Mouse (Mus musculus): ENCODE data around the gene Wdr11. TPM values are rescaled to one million over a fixed set of nuclear protein-coding genes. Genes with fewer than 3 reads are reported as not detected.

Wdr11 gene
- polyA plus RNA-seq, 1 experiment, result 56.1 TPM

- H3K27ac ChIP-seq (ENCODE audit: insufficient read depth, low read depth, low read length), result no peak overlapping the region
- no peaks in the 10 kb centered on the region for H3K4me1 ChIP-seq (ENCODE audit: control insufficient read depth, insufficient read depth, low read length)
- TF ChIP-seq CTCF (IDR thresholded peaks at IDR 0.05; ENCODE audit: low read depth, low read length) (no peak), POLR2A (IDR thresholded peaks at IDR 0.05; ENCODE audit: borderline replicate concordance, low read depth, low read length) (no peak)
- no peak overlapping the region for H3K4me3 ChIP-seq (ENCODE audit: insufficient read depth, low read length)
Measured at GRCm38 (mm10) chr7:129631453-129631852, 39.8 kb downstream of the Wdr11 start.

DNA sequence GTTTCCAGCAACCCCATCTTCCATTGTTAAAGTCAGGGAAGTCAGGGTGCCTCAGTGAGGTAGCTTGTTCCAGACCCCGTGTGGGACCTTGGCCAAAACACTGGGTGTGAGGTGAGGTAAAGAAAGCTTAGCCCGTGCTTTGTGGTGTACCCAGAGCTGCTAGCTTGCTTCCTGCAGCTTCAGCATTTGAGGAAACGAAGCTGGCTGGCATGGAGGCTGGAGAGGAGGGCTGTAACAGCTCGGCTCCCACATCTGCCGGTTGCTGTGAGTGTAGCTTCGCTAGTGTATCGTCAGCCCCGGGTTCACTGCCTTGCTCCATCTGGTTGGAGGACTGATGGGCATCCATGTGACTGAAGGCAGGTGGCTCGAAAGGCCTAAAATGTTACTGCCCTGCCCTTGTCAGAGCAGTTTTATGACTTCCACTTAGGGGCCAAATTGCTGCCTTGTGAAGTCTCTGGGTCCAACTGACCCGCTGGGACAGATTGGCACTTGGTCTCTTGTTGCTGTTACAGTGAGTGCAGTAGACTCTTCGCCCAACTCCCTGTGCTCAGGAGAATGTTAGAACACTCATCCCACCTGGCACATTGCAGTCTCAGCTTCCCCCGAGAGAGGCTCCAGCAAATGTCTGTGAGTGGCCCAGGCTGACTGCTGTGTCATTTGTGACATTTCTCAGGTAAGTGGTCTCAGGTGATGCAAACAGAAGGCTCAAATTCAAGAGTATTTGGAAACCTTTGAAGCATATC is 44.4 kb downstream of the Wdr11 start:
- Histone ChIP-seq H3K4me1 (ENCODE audit: control insufficient read depth, insufficient read depth, low read length) (no peaks in the 10 kb centered on the region), H3K27ac (ENCODE audit: insufficient read depth, low read depth, low read length) (no peak overlapping the region), H3K4me3 (ENCODE audit: insufficient read depth, low read length) (no peak overlapping the region)
- no peak for TF ChIP-seq CTCF (IDR thresholded peaks at IDR 0.05; ENCODE audit: low read depth, low read length)
- TF ChIP-seq POLR2A (IDR thresholded peaks at IDR 0.05; ENCODE audit: borderline replicate concordance, low read depth, low read length), result no peak

- Histone ChIP-seq H3K4me3 (ENCODE audit: insufficient read depth, low read length) (no peak overlapping the region), H3K4me1 (ENCODE audit: control insufficient read depth, insufficient read depth, low read length) (no peaks in the 10 kb centered on the region), H3K27ac (ENCODE audit: insufficient read depth, low read depth, low read length) (no peak overlapping the region)
- TF ChIP-seq POLR2A (IDR thresholded peaks at IDR 0.05; ENCODE audit: borderline replicate concordance, low read depth, low read length), result no peak
- no peak for TF ChIP-seq CTCF (IDR thresholded peaks at IDR 0.05; ENCODE audit: low read depth, low read length)
Measured at GRCm38 (mm10) chr7:129636992-129637391, 45.3 kb downstream of the Wdr11 start.

DNA sequence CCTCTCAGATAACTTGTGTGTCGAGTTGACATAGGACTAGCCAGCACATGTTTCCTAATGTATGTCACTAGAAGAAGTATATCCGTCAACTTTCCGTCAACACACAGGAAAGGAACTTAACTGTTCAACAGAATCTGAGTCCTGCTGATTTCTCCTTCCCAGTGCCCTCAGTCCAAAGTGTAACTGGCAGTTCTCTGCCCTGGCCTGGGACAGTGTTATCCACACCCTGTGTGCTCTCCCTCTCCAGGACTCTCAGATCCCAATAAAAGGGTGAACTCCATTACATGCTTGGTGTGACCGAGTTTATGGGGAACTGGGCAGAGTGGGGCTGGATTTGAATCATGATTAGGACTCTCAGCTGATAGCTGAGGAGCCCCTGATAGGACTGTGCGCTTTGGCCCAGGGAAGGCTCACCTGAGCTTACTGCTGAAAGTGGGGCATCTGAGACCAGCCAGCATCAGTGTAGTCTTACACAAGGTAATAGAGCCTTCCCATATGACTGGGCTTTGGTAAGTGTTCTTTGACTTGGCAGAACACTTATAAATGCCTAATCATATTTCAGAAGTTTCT is 46.3 kb downstream of the Wdr11 start:
- Histone ChIP-seq H3K4me1 (ENCODE audit: control insufficient read depth, insufficient read depth, low read length) (no peaks in the 10 kb centered on the region), H3K27ac (ENCODE audit: insufficient read depth, low read depth, low read length) (no peak overlapping the region), H3K4me3 (ENCODE audit: insufficient read depth, low read length) (no peak overlapping the region)
- TF ChIP-seq POLR2A (IDR thresholded peaks at IDR 0.05; ENCODE audit: borderline replicate concordance, low read depth, low read length) (no peak), CTCF (IDR thresholded peaks at IDR 0.05; ENCODE audit: low read depth, low read length) (no peak)

- Histone ChIP-seq H3K27ac (ENCODE audit: insufficient read depth, low read depth, low read length) (no peak overlapping the region), H3K4me3 (ENCODE audit: insufficient read depth, low read length) (no peak overlapping the region), H3K4me1 (ENCODE audit: control insufficient read depth, insufficient read depth, low read length) (no peaks in the 10 kb centered on the region)
- TF ChIP-seq CTCF (IDR thresholded peaks at IDR 0.05; ENCODE audit: low read depth, low read length), result no peak
- no peak for TF ChIP-seq POLR2A (IDR thresholded peaks at IDR 0.05; ENCODE audit: borderline replicate concordance, low read depth, low read length)
Measured at GRCm38 (mm10) chr7:129639006-129639405, 47.3 kb downstream of the Wdr11 start.

- TF ChIP-seq CTCF (IDR thresholded peaks at IDR 0.05; ENCODE audit: low read depth, low read length) (no peak), POLR2A (IDR thresholded peaks at IDR 0.05; ENCODE audit: borderline replicate concordance, low read depth, low read length) (no peak)
- Histone ChIP-seq H3K4me1 (ENCODE audit: control insufficient read depth, insufficient read depth, low read length) (no peaks in the 10 kb centered on the region), H3K4me3 (ENCODE audit: insufficient read depth, low read length) (no peak overlapping the region), H3K27ac (ENCODE audit: insufficient read depth, low read depth, low read length) (no peak overlapping the region)
Measured at GRCm38 (mm10) chr7:129639833-129640232, 48.2 kb downstream of the Wdr11 start.

DNA sequence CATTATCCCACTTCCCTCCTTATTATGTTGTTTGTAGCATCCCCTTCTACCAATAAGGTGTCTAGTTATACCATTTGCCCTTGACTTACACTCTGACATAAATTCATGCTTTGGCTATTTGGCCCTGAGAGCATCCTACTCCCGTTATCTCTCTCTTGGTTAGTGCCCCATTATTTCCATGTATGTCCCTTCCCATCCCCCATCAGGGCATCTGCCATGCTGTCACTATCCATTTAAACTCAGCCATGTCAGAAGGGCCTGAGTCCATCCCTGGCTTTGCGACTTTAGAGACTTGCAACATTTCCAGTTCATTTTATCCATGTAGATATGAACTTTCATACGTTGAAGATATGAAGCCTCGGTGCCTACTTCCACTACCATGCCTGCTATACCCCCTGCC is 51.6 kb downstream of the Wdr11 start:
- no peaks in the 10 kb centered on the region for H3K4me1 ChIP-seq (ENCODE audit: control insufficient read depth, insufficient read depth, low read length)
- no peak overlapping the region for H3K27ac ChIP-seq (ENCODE audit: insufficient read depth, low read depth, low read length)
- no peak overlapping the region for H3K4me3 ChIP-seq (ENCODE audit: insufficient read depth, low read length)
- TF ChIP-seq POLR2A (IDR thresholded peaks at IDR 0.05; ENCODE audit: borderline replicate concordance, low read depth, low read length), result no peak

DNA sequence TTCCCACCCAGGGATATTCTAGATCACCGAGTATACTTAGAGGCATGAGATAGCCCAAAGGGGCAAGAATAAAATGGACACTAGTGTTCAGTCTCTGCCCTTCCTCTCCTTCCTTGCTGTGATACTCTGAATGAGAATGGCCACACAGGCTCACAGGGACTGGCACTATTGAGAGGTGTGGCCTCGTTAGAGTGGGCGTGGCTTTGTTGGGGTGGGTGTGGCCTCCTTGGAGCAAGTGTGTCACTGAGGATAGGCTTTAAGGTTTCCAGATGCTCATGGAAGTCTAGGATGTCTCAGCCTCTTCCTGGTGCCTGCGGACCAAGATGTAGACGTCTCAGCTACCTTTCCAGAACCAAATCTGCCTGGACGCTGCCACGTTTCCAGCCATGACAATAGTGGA is 56.1 kb downstream of the Wdr11 start:
- Histone ChIP-seq H3K4me3 (ENCODE audit: insufficient read depth, low read length) (no peak overlapping the region), H3K27ac (ENCODE audit: insufficient read depth, low read depth, low read length) (no peak overlapping the region), H3K4me1 (ENCODE audit: control insufficient read depth, insufficient read depth, low read length) (no peaks in the 10 kb centered on the region)
- TF ChIP-seq POLR2A (IDR thresholded peaks at IDR 0.05; ENCODE audit: borderline replicate concordance, low read depth, low read length) (no peak), CTCF (IDR thresholded peaks at IDR 0.05; ENCODE audit: low read depth, low read length) (no peak)

DNA sequence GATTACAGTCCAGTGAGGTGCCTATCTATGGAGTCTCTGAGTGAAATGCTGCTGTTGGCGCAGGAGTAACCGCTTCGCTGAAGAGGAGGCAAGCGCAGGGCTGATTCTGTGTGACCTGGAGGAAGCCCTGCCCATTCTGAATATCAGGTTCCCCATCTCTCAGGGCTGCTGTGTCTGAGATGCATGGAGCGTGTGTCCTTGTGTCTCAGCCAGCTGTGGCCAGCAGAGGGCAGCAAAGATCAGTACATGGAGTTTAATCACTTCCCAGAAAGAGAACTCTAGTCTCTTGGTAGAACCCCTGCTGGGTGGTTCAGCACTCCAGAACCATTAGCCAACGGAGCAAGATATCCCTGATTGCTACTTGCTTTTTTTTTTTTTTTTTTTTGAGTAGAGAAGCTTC is 57.3 kb downstream of the Wdr11 start:
- Histone ChIP-seq H3K4me3 (ENCODE audit: insufficient read depth, low read length) (no peak overlapping the region), H3K4me1 (ENCODE audit: control insufficient read depth, insufficient read depth, low read length) (no peaks in the 10 kb centered on the region), H3K27ac (ENCODE audit: insufficient read depth, low read depth, low read length) (no peak overlapping the region)
- peak; percentile 75 for TF ChIP-seq CTCF (IDR thresholded peaks at IDR 0.05; ENCODE audit: low read depth, low read length)
- TF ChIP-seq POLR2A (IDR thresholded peaks at IDR 0.05; ENCODE audit: borderline replicate concordance, low read depth, low read length), result no peak

DNA sequence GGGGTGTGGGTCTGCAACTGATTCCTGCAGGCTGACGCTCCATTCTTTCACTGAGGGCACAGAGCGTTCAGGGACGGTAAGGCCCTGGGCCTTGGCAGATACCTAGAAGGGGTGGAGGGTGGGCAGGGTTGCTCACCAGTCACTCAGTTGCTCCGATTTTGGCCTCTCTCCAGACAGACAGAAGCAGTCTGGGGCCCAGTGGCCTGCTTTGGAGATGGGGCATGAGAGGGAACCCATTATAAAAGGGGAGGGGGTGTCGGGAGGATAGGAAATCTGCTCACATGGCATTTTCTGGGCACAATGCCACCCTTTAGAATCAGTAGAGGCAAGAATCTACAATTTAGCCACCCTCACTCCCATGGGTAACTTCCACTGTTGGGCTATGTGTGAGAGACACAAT is 59.1 kb downstream of the Wdr11 start:
- Histone ChIP-seq H3K4me3 (ENCODE audit: insufficient read depth, low read length) (no peak overlapping the region), H3K4me1 (ENCODE audit: control insufficient read depth, insufficient read depth, low read length) (no peaks in the 10 kb centered on the region), H3K27ac (ENCODE audit: insufficient read depth, low read depth, low read length) (no peak overlapping the region)
- TF ChIP-seq CTCF (IDR thresholded peaks at IDR 0.05; ENCODE audit: low read depth, low read length) (no peak), POLR2A (IDR thresholded peaks at IDR 0.05; ENCODE audit: borderline replicate concordance, low read depth, low read length) (no peak)
